Mouse (Mus musculus) hindbrain, embryonic 14.5 days (tissue): ENCODE data around the gene Rims1. TPM values are rescaled to one million over a fixed set of nuclear protein-coding genes. Genes with fewer than 3 reads are reported as not detected.

Experiments used
- ATAC-seq: fragments of 200-750 bp; cut with Nextera tagmentation; 2 replicates; pipeline ENCODE4 v1.8.0; 2017; ENCODE audit warnings: moderate number of reproducible peaks, mild to moderate bottlenecking, moderate TSS enrichment, moderate library complexity; ENCODE audit not compliant: low FRiP score
- DNase-seq: peaks from one replicate; pipeline ENCODE4 v3.0.0-alpha.2; 2015; ENCODE audit warnings: low spot score
- H3K27ac ChIP-seq: fragments of 300-500 bp; sonication (generic); 2 replicates; pipeline ENCODE4 v1.5.1; 2014; ENCODE audit warnings: mild to moderate bottlenecking, moderate library complexity
- H3K27me3 ChIP-seq: fragments of 300-500 bp; sonication (generic); 2 replicates; pipeline ENCODE4 v1.6.1; 2014; ENCODE audit warnings: mild to moderate bottlenecking, low read length, mixed read lengths; ENCODE audit not compliant: control insufficient read depth, insufficient read depth
- H3K36me3 ChIP-seq: fragments of 300-500 bp; sonication (generic); replicated peaks from 2 replicates; pipeline ENCODE4 v1.6.1; 2014; ENCODE audit not compliant: control insufficient read depth, insufficient read depth
- H3K4me1 ChIP-seq: fragments of 300-500 bp; sonication (generic); replicated peaks from 2 replicates; pipeline ENCODE4 v1.6.1; 2014; ENCODE audit warnings: antibody characterized with exemption, low read length, mixed read lengths; ENCODE audit not compliant: control insufficient read depth, insufficient read depth
- H3K4me2 ChIP-seq: fragments of 300-500 bp; sonication (generic); replicated peaks from 2 replicates; pipeline ENCODE4 v1.6.1; 2014; ENCODE audit warnings: mild to moderate bottlenecking, moderate library complexity
- H3K4me3 ChIP-seq: fragments of 300-500 bp; sonication (generic); replicated peaks from 2 replicates; pipeline ENCODE4 v1.5.1; 2014; ENCODE audit warnings: mild to moderate bottlenecking, low read length
- H3K9ac ChIP-seq: fragments of 300-500 bp; sonication (generic); 2 replicates; pipeline ENCODE4 v1.6.1; 2014
- H3K9me3 ChIP-seq: fragments of 300-500 bp; sonication (generic); 2 replicates; pipeline ENCODE4 v1.6.1; 2016; ENCODE audit warnings: low read length; ENCODE audit not compliant: control insufficient read depth
- WGBS: fragments of 180-500 bp; shearing (Covaris S2); extraction: QIAGEN DNeasy Blood & Tissue Kit; methylation state at CpG from one replicate; pipeline ENCODE4 v1.1.7; 2014; 5-methylcytosine and 5-hydroxymethylcytosine counted together
- polyA plus RNA-seq: library from polyadenylated mRNA; unstranded; fragments of >200 nt; fragmentation: Nextera tagmentation; extraction: Ambion mirVana; gene quantifications from 2 replicates; pipeline ENCODE4 v1.2.1, GENCODE M21; 2014

Rims1 gene
- polyA plus RNA-seq, 1 experiment from 2014 or later = 24.5 TPM

DNA sequence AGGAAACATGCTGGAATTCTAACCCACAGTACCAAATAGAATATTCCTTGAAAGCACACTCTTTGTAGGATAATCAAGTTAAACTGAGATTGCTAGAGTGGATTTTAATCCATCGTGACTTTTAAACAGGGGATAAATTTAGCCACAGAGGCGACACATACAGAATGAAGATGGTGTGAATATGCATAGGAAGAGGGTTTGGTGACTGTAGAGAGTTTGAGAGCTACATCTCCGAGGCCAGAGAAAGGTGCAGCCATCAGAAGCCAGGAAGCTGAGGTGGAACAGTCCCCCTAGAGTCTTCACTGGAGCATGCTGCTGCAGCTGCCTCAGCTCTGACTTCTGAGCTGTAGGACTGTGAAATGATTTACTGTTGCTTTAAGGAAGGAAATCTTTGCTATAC, 179.5 kb downstream of the Rims1 start:
- DNase-seq = no peak
- no peak overlapping the region for H3K4me2 ChIP-seq
- no peaks in the 10 kb centered on the region for H3K27me3 ChIP-seq
- H3K9ac ChIP-seq = no peak overlapping the region
- H3K27ac ChIP-seq = no peak overlapping the region
- no peaks in the 10 kb centered on the region for H3K9me3 ChIP-seq
- no peak for ATAC-seq
- H3K4me1 ChIP-seq = peaks cover 5% of the 10 kb centered on the region; the same call in 1 of the 2 replicates
- H3K4me3 ChIP-seq = no peak overlapping the region
- WGBS = 75% methylated on average over 3 of the region's 3 CpGs
- no peaks in the 10 kb centered on the region for H3K36me3 ChIP-seq

GRCm38 (mm10) chr1:22620827-22621226, 185.0 kb downstream of the Rims1 start:
- Histone ChIP-seq H3K27me3 (no peaks in the 10 kb centered on the region), H3K4me1 (no peaks in the 10 kb centered on the region), H3K9me3 (0 out of 2 replicates have a peak, but pooled peaks cover 5% of the 10 kb centered on the region), H3K36me3 (no peaks in the 10 kb centered on the region), H3K9ac (no peak overlapping the region), H3K4me3 (no peak overlapping the region), H3K27ac (no peak overlapping the region), H3K4me2 (no peak overlapping the region)
- no peak for DNase-seq
- ATAC-seq = no peak
- 74% methylated on average over 8 of the region's 8 CpGs for whole genome bisulfite sequencing

GRCm38 (mm10) chr1:22615601-22616000, 190.2 kb downstream of the Rims1 start:
- no peaks in the 10 kb centered on the region for H3K36me3 ChIP-seq
- 0 out of 2 replicates have a peak, but pooled peaks cover 5% of the 10 kb centered on the region for H3K9me3 ChIP-seq
- H3K27ac ChIP-seq = no peak overlapping the region
- no peaks in the 10 kb centered on the region for H3K4me1 ChIP-seq
- H3K4me3 ChIP-seq = no peak overlapping the region
- no peak for ATAC-seq
- no peak overlapping the region for H3K4me2 ChIP-seq
- no peak overlapping the region for H3K9ac ChIP-seq
- DNase-seq = no peak
- 57% methylated on average over 4 of the region's 4 CpGs for WGBS
- no peaks in the 10 kb centered on the region for H3K27me3 ChIP-seq

DNA sequence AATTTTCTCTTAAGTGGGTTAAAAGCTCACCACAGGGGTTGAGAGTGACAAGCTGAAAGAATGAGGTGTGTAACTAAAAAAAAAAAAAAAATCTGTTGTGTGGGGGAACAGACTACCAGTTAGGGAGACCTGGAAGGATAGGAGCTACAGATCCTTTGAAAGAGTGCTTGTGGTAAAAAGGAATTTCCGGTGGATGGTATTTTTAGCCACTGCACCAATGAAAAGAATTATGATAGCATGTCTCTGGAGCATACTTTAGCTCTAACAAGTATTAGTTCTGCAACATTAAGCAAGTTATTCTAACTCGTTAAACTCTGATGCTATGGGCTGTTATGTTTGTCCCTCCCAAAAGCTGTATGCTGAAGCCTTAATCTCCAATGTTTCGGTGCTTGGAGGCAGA, 192.2 kb downstream of the Rims1 start:
- DNase-seq (no peak), ATAC-seq (no peak)
- Histone ChIP-seq H3K9me3 (no peaks in the 10 kb centered on the region), H3K4me2 (no peak overlapping the region), H3K27me3 (no peaks in the 10 kb centered on the region), H3K36me3 (no peaks in the 10 kb centered on the region), H3K27ac (no peak overlapping the region), H3K9ac (no peak overlapping the region), H3K4me1 (no peaks in the 10 kb centered on the region), H3K4me3 (no peak overlapping the region)
- 70% methylated on average over 3 of the region's 3 CpGs for WGBS

DNA sequence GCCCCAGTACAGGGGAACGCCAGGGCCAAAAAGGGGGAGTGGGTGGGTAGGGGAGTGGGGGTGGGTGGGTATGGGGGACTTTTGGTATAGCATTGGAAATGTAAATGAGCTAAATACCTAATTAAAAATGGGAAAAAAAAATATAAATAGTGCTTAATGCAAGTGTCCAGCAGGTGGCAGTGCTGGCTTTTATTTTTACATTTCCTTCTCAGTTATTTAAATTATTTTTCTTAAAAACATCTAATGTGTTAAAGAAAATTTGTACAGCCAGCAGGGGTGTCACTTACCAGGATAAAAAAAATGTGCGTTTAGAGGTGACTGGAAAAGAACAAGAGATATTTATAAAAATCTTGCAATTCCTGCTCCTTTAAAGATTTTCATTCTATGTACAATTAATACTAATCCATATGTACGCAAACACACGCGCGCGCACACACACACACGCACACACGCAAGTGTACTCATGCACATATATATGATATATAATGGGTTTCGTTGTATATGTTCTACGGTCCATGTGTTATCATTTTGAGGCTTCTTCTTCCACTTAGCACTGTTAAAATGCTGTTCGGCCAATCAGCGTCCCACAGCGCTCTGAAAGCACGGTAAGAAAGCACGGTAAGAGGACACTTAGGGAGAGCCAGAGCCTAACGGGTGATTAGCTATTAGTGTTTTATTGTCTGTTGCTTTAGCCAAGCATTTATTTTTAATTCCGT, 201.3 kb downstream of the Rims1 start:
- Histone ChIP-seq H3K4me2 (no peak overlapping the region), H3K27me3 (no peaks in the 10 kb centered on the region), H3K27ac (no peak overlapping the region), H3K4me3 (no peak overlapping the region), H3K9me3 (no peaks in the 10 kb centered on the region), H3K36me3 (no peaks in the 10 kb centered on the region), H3K4me1 (0 out of 2 replicates have a peak, but pooled peaks cover 5% of the 10 kb centered on the region), H3K9ac (no peak overlapping the region)
- WGBS = 72% methylated on average over 18 of the region's 18 CpGs
- DNase-seq (peak; percentile 73), ATAC-seq (peak; percentile 59; the same call in 1 of the 2 replicates)

GRCm38 (mm10) chr1:22596197-22596596, 209.6 kb downstream of the Rims1 start:
- Histone ChIP-seq H3K4me2 (peak overlapping the region; percentile 15; the same call in 1 of the 2 replicates), H3K4me3 (no peak overlapping the region), H3K4me1 (no peaks in the 10 kb centered on the region; the same call in 1 of the 2 replicates), H3K9me3 (no peaks in the 10 kb centered on the region), H3K36me3 (no peaks in the 10 kb centered on the region), H3K27ac (no peak overlapping the region), H3K27me3 (no peaks in the 10 kb centered on the region), H3K9ac (no peak overlapping the region)
- ATAC-seq (no peak), DNase-seq (no peak)
- WGBS = 38% methylated on average over 12 of the region's 12 CpGs

GRCm38 (mm10) chr1:22594841-22595240, 211.0 kb downstream of the Rims1 start:
- Histone ChIP-seq H3K4me2 (no peak overlapping the region), H3K9me3 (no peaks in the 10 kb centered on the region), H3K27ac (no peak overlapping the region), H3K36me3 (no peaks in the 10 kb centered on the region), H3K27me3 (no peaks in the 10 kb centered on the region), H3K4me1 (no peaks in the 10 kb centered on the region; the same call in 1 of the 2 replicates), H3K4me3 (no peak overlapping the region), H3K9ac (no peak overlapping the region)
- ATAC-seq (no peak), DNase-seq (no peak)

GRCm38 (mm10) chr1:22587859-22588383, 217.9 kb downstream of the Rims1 start:
- no peak overlapping the region for H3K4me3 ChIP-seq
- 87% methylated on average over 7 of the region's 7 CpGs for WGBS
- DNase-seq (no peak), ATAC-seq (no peak)
- no peaks in the 10 kb centered on the region for H3K9me3 ChIP-seq
- no peak overlapping the region for H3K4me2 ChIP-seq
- no peaks in the 10 kb centered on the region for H3K36me3 ChIP-seq
- no peaks in the 10 kb centered on the region for H3K27me3 ChIP-seq
- no peak overlapping the region for H3K27ac ChIP-seq
- no peak overlapping the region for H3K9ac ChIP-seq
- no peaks in the 10 kb centered on the region for H3K4me1 ChIP-seq

DNA sequence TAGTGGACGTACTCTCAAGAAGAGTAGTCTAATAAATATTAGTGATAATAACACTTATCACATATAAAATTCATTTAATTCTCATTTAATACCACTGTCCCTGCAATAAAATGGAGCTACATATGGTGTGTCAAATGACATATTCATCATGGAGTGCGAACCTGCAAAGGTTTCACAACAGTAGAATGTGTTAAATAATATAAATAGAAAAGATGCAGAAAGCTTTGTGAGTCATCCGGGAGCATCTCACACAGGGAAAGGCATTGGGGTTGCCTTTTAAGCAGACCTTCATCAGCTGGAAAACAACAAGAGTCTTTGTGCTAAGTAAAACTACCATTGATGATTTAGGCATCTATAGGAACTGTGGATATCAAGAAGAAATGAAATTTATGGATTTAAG, 220.2 kb downstream of the Rims1 start:
- Histone ChIP-seq H3K9me3 (no peaks in the 10 kb centered on the region), H3K4me2 (no peak overlapping the region), H3K4me1 (no peaks in the 10 kb centered on the region), H3K4me3 (no peak overlapping the region), H3K27ac (no peak overlapping the region), H3K36me3 (no peaks in the 10 kb centered on the region), H3K27me3 (no peaks in the 10 kb centered on the region), H3K9ac (no peak overlapping the region)
- no peak for DNase-seq
- 89% methylated on average over 3 of the region's 3 CpGs for WGBS
- no peak for ATAC-seq
